Mouse (Mus musculus) right cerebral cortex, postnatal 36 days (tissue): ENCODE results near the gene Olfm3.

Experiments
- DNase-seq, 2 experiments: peaks; one replicate each; pipeline ENCODE4 v3.0.0; 2022; ENCODE audit warnings: low spot score in 2 of 2, mixed read lengths in 1 of 2

The Olfm3 gene

DNA sequence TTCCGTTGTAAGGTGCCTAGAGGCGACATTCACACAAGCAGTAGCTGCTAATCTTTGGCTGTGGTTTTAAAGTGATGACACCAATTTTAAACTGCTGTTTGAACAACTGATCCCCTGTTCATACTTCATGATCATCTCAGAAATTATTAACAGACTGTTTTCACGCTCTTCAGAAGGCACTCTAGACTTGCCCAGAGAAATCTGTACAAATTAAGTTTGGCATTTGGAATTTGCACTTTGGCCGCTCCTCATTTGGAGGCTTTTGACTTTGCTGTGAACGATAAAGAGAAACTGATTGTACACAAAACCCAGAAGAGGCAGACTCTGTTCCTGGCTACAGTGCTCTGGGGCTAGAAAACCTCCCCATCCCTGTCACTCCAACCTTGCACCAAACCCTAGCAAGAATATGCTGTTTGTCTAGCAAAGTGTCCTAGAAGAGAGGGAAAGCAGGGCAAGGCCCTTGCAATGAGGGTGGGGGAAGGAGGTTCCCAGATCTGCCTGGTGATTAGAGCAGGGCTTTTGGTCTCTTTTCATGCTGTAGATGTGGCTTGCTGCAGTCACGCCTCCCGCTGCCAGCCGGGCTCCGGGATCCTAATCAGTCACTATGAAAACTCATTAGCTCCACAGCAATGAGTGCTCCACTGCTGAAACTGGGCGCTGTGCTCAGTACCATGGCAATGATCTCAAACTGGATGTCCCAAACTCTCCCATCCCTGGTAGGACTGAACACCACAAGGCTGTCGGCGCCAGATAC, 176.7 kb downstream of the Olfm3 start:
- DNase-seq = no peak

DNA sequence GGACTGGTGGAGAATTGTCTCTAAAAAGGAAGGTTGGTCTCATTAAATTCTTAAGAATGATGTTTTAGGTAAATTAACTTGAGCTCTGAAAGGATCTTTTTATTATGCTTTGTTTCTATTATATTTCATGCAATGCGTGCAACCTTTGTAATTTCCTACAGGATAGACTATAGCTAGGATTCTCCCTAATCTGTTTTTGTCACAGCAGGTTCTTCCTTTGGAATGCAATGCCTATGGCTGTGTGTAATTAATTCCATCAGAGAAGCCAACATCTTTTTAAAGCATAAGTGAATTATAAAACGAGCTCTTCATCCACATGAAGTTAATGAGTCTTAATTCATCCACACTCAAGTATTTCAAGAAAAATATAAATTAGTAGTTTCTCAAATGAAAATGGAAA, 177.5 kb downstream of the Olfm3 start:
- no peak for DNase-seq

DNA sequence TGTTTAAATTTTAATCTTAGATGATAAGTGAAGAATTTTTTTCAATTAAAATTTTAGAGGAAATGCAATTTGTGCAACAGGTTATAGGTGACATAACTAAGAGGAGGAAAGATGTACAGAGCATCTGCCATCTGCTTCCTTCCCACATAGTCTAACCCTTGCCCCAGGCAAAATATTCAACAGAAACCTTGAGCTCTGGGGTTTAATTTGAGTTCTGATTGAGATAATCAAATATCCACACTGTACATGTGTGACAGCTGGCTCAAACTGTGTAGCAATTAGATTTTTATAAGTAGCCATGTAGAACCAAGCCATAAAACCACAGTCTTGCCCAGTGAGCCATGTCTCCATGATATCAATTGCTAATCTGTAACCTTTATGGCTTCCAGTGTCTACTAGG, 179.1 kb downstream of the Olfm3 start:
- no peak for DNase-seq

DNA sequence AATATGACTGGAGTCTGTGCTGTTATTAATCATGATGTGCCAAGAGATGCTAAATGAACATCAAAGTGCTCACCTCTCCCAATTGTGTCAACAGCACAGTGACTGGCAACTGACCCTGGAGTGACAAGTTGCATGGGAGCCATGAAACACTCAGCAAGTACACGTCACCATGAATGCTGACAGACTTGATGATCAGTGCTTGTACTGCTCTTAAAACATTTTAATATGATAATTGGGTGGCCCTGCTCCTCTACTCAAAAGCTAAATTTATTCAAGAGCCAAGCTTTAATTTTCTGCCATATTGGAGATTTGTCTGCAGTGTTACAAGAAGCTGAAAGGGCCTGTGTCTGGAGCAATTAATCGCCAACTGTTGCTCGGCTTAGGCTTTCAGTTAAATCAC, 184.4 kb downstream of the Olfm3 start:
- no peak for DNase-seq

DNA sequence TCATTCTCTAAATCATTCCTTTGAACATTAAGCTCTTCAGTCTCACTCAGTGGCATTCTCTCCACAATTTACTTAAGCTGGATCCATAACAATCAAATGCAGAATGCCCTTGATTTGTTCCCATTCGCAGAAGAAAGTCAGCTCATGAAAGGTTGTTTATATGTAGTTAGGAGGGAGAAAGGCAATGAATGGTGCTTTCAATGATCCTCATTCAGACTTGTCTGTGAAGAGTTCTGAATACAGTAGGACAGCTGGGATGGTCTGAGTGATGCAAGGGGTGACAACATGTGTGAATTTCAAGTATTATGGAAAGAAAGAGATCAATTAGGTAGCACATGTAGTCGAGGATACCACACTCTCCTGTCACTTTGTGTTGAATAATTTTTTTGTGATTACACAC, 186.8 kb downstream of the Olfm3 start:
- no peak for DNase-seq

DNA sequence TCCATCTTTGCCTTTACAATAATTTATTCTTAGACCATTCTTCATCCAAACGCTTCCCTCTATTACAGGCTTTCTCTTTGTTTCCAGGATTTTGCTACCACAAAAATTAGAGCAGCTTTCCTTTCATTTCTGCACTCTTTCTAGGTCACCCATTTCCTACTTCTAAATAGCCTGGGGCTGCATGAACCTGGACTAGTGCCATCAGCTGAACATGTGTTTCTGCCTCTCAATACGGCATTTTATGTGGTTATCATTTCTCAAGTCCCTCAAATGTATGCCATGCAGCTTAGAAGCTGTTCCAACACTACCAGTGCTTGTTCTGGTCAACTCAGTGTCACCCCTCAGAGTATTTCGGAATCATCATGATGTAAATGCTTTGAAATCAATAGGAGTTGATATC, 191.6 kb downstream of the Olfm3 start:
- peak in 1 of 2 experiments; percentile 9 for DNase-seq

DNA sequence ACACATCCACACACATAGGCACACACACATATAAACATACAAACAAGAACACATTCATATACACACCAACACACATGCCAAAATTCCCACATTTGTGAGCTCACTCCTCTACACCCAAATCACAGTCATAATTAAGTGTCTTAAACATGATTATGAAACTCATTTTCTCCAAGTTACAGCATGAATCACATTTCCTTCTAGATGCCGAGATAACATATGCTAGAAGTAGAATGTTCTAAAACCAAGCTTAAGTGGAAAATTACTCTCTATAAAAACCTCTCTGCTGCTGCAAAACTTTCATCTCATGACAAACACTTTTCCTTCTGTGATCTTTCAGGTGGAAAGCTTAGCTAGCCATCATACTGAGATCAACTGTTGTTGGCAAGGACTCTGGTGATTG, 195.7 kb downstream of the Olfm3 start:
- no peak for DNase-seq

DNA sequence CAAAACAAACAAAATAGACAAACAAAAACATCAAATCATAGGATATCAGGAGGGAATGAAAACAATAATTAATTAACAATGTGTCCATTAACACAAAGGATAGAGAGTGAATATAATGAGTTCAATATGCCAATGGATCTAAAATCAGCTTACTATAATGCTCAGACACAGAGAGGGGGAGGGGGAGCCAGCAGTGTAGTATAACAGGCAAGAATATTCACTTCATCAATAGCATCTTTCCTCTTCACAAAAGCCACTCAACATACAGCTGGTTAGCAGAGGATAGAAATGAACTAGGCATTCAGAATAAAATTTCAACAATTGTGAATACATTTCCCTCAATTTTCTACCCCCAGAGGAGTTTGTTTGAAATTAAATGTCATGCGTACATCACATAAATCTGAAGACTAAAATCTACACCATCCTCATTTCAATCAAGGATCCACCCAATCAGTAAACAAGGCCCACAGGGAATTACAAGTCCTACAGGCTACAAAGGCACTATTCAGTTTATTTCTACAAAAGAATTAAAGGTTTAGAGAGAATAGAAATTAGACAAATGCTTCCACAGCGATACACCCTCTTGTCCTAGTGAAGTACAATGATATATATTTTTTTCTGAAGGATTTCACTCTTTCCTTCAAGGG, 200.4 kb downstream of the Olfm3 start:
- DNase-seq = no peak

DNA sequence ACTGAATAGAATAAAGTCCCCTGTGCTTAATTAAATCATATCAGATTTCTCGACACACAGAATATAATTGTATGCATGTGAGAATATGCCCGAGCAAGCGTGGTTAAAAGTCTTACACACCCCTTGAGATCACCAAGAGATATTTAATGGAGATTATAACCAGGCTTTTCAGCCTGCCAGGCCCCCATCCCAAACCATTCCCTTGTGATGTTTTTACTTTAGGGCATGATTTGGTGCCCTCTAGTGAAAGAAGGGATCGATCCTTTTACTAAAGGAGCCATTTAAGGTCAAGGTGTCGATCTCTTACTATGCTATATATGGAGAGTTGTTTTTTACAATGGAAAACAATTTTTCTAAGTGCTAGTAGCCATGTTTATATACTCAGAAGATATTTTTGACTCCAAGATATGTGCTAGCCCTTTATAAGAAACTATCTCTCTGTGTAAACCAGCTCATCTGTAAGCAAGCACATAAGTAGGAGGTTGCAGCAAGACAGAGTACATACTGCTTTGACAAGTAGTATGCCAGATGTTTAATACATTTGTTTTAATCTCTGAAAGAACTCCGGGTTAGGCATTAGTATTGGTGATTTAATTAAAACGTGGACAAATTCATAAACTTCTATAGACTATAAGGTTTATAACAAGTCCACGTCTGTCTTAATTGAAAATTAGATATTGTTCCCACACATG, 201.1 kb downstream of the Olfm3 start:
- DNase-seq = no peak

DNA sequence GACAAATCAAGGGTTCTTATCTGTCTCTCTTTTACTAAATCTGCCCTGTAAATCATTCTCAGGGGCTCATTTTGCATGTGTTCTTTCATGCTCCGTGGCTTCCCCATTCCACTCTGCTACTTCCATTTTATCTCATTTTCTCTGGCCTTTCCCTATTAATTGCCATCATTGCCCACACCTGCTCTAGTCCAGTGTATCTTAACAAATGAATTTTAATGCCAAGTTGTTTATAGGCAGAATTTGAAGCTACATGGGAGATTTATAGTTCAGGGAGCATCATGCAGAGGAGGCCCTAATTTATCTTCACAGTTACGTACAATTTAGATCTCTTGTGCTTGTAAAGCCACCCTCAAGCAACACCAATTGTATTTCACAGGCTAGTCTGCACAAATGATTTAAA, 241.8 kb downstream of the Olfm3 start:
- no peak for DNase-seq

DNA sequence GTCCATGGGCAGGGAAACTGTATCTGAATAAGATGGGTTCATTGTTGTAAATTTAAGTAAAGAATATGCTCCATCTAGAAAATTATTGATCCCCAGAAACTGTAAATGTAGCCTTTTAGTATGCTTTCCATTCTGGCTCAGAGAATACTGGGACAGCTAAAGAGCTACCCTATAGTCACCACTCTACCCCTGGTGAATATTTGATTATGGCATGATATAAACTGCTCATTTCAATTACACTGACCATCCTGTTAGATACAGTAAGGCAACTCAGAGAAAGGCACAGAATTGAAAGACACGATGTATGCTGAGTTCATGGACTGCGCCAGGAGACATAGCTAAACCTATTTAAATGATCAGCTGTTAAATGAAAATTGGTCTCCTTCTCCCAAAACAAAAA, 242.4 kb downstream of the Olfm3 start:
- DNase-seq = no peak

DNA sequence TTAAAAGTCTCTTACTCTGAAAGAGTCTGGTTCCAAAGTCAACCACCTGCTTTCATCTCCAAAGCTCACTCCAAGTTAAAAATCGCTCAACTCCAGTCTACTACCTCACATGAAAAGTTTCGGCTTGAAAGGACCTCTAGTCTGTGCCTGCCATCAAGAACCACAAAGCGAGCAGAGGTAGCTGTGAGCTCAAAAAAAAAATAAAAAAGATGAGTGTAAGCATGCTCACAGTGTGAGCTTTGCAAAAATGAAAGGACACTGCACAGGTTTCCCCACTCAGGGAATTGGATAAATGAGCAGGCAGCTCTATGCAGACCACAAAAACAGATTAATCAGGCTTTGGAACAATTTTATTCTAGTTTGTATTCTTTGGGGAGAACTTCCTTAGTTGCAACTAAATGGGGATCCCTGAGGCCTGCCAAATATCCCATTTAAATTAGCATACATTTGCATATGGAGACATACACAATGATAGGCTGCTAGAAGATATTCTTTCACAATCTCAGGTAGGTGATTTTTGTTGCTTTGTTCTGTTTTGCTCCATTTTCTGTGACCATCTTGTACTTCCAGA, 255.1 kb downstream of the Olfm3 start:
- no peak for DNase-seq

DNA sequence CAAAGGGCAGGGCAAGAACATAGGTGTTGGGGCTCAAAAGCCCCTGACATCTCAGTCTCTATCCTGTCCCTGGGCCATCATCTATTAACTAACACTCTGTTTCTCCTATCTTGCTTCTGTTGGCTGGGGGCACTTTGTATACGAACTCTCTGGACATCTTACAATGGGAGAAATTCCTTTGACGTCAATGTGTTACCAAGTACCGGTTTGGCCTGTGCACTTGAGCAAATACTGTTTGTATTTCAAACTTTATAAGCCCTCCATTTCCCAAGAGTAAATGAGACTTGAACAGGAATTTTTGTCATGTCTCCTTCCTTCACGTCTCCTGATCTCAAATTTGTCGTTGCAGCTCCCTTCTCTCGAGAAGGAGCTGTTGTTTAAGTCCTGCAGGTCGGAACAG, 270.7 kb downstream of the Olfm3 start:
- no peak for DNase-seq
